In the genomic region with DNA sequence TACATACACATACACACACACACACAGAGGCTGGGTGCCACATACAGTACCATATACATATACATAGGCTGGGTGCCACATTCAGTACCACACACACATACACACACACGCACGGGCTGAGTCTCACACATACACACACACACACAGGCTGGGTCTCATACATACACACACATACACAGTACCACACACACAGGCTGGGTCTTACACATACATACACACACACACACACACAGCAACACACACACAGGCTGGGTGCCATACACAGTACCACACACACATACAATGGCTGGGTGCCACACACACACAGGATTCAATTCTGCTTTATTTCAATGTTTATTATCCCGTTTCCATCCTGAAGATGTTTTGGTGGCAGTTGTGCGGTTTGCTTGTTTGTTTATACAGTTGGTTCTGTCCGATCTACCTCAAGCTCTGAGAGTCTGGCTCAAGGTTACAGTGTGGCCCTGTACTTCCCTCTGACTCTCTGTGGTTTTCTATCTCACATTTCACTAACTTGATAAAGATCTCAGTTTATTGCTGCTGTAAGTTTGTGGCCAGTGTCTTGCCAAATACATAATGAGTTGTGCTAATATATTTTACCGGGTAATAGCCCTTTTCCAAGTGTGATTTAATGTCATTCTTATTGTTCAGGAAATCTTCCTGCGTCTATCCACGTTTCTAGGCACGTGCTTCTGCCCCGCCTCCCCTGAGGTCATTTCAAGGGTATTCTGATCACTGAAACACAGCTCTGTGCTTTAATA, we compare ENCODE assay signal across 11 mouse cellular contexts.
DNase-seq lines count a peak whose midpoint lies in the region; ATAC-seq and TF ChIP-seq lines count a peak whose summit lies in the region.
"Had no signal": no experiment of that assay in that cellular context is flagged by ENCODE, and none has a peak within 500 bp of the region (broad histone marks: within the 10 kb centered on the region; RNA-seq: fewer than 3 reads in every experiment).

No protein-coding gene starts in this region.

- no peaks in the 10 kb centered on the region for H3K9me3 ChIP-seq in forebrain, embryonic 11.5 days (ENCODE audit: control insufficient read depth, low read length)
- H3K9me3 ChIP-seq in forebrain, embryonic 16.5 days (ENCODE audit: control insufficient read depth, low read length) = no peaks in the 10 kb centered on the region
- no peaks in the 10 kb centered on the region for H3K9me3 ChIP-seq in embryonic facial prominence, embryonic 12.5 days
- no peaks in the 10 kb centered on the region for H3K9me3 ChIP-seq in kidney, postnatal 0 days (replicated peaks; ENCODE audit: low read length)

- no peaks in the 10 kb centered on the region for H3K36me3 ChIP-seq in forebrain, embryonic 11.5 days (ENCODE audit: control insufficient read depth, insufficient read depth, low read length)
- no peaks in the 10 kb centered on the region for H3K36me3 ChIP-seq in forebrain, embryonic 16.5 days (ENCODE audit: control insufficient read depth, insufficient read depth)
- H3K36me3 ChIP-seq in embryonic facial prominence, embryonic 12.5 days = no peaks in the 10 kb centered on the region
- no peaks in the 10 kb centered on the region for H3K36me3 ChIP-seq in kidney, postnatal 0 days (ENCODE audit: insufficient read depth, low read length)

- H3K27ac ChIP-seq in forebrain, embryonic 11.5 days (ENCODE audit: low read depth, low read length) = no peak overlapping the region; the same call in 1 of the 2 replicates
- no peak overlapping the region for H3K27ac ChIP-seq in forebrain, embryonic 16.5 days (ENCODE audit: low read length)
- no peak overlapping the region for H3K27ac ChIP-seq in embryonic facial prominence, embryonic 12.5 days
- H3K27ac ChIP-seq in kidney, postnatal 0 days = 0 out of 2 replicates have a peak overlapping the region, but pooled peaks have one; percentile 6
- H3K27ac ChIP-seq in left cerebral cortex, adult 2 months = no peak overlapping the region
- H3K27ac ChIP-seq: gastrocnemius, adult 2 months had no signal

- no peak for TF ChIP-seq CTCF in kidney, postnatal 0 days (IDR thresholded peaks at IDR 0.05; ENCODE audit: low read depth)
- no peak for TF ChIP-seq CTCF in left cerebral cortex, adult 2 months (IDR thresholded peaks at IDR 0.05)

- DNase-seq in forebrain, embryonic 11.5 days (ENCODE audit: low spot score) = no peak
- DNase-seq in 416B (ENCODE audit: low read depth) = peak; percentile 98
- DNase-seq in kidney, postnatal 0 days (ENCODE audit: low spot score) = peak; percentile 80
- DNase-seq in left cerebral cortex, adult 2 months (ENCODE audit: extremely low spot score in 1 of 2, low spot score in 2 of 2) = no peak
- no peak for DNase-seq in cerebellum, postnatal 4 days (ENCODE audit: low spot score in 2 of 2)
- DNase-seq: cerebellum, adult 9-11 months had no signal

- H3K4me3 ChIP-seq in forebrain, embryonic 11.5 days (ENCODE audit: low read depth, low read length) = no peak overlapping the region
- no peak overlapping the region for H3K4me3 ChIP-seq in forebrain, embryonic 16.5 days (replicated peaks; ENCODE audit: low read length)
- H3K4me3 ChIP-seq in embryonic facial prominence, embryonic 12.5 days = no peak overlapping the region
- no peak overlapping the region for H3K4me3 ChIP-seq in kidney, postnatal 0 days (replicated peaks; ENCODE audit: low read depth, low read length)
- H3K4me3 ChIP-seq in left cerebral cortex, adult 2 months = no peak overlapping the region
- H3K4me3 ChIP-seq: gastrocnemius, adult 2 months had no signal

- H3K4me2 ChIP-seq in forebrain, embryonic 11.5 days (ENCODE audit: low read depth, low read length, severe bottlenecking) = no peak overlapping the region
- no peak overlapping the region for H3K4me2 ChIP-seq in forebrain, embryonic 16.5 days (ENCODE audit: low read length)
- H3K4me2 ChIP-seq in embryonic facial prominence, embryonic 12.5 days (replicated peaks) = no peak overlapping the region
- H3K4me2 ChIP-seq in kidney, postnatal 0 days (ENCODE audit: low read length) = no peak overlapping the region
- H3K4me2 ChIP-seq: lung, embryonic 14.5 days had no signal

- peak; percentile 33; the same call in 1 of the 2 replicates for ATAC-seq in forebrain, embryonic 11.5 days (replicated peaks; ENCODE audit: low FRiP score)
- ATAC-seq in forebrain, embryonic 16.5 days = no peak
- peak; percentile 76; the same call in 1 of the 2 replicates for ATAC-seq in embryonic facial prominence, embryonic 12.5 days (ENCODE audit: insufficient number of reproducible peaks, insufficient read depth, low FRiP score, low TSS enrichment)
- ATAC-seq in kidney, postnatal 0 days (replicated peaks; ENCODE audit: low FRiP score, low read depth) = 0 out of 2 replicates have a peak, but pooled peaks have one; percentile 55
- no peak for ATAC-seq in erythroid progenitor cell, adult 5-6 weeks (replicated peaks; ENCODE audit: low FRiP score, poor library complexity, severe bottlenecking)

- WGBS in forebrain, embryonic 11.5 days = 70% methylated on average over 10 of the region's 10 CpGs
- 52% methylated on average over 10 of the region's 10 CpGs for WGBS in forebrain, embryonic 16.5 days
- 42% methylated on average over 10 of the region's 10 CpGs for WGBS in embryonic facial prominence, embryonic 12.5 days
- WGBS in kidney, postnatal 0 days = 31% methylated on average over 10 of the region's 10 CpGs

- intact Hi-C loops in left cerebral cortex, adult 2 months (cut with DNase I) = no loop called here

- no peaks in the 10 kb centered on the region for H3K4me1 ChIP-seq in forebrain, embryonic 11.5 days (replicated peaks; ENCODE audit: control insufficient read depth, insufficient read depth, low read length)
- peaks cover 5% of the 10 kb centered on the region for H3K4me1 ChIP-seq in forebrain, embryonic 16.5 days (replicated peaks; ENCODE audit: control insufficient read depth, insufficient read depth, low read length)
- H3K4me1 ChIP-seq in embryonic facial prominence, embryonic 12.5 days = peaks cover 49% of the 10 kb centered on the region
- H3K4me1 ChIP-seq in kidney, postnatal 0 days (replicated peaks; ENCODE audit: insufficient read depth, low read length) = peaks cover 6% of the 10 kb centered on the region; the same call in 1 of the 2 replicates

- H3K27me3 ChIP-seq in forebrain, embryonic 11.5 days (ENCODE audit: control insufficient read depth, insufficient read depth, low read length) = no peaks in the 10 kb centered on the region
- no peaks in the 10 kb centered on the region for H3K27me3 ChIP-seq in forebrain, embryonic 16.5 days (replicated peaks; ENCODE audit: control insufficient read depth, insufficient read depth, low read length)
- 0 out of 2 replicates have a peak, but pooled peaks cover 2% of the 10 kb centered on the region for H3K27me3 ChIP-seq in embryonic facial prominence, embryonic 12.5 days
- H3K27me3 ChIP-seq in kidney, postnatal 0 days (ENCODE audit: insufficient read depth, low read length) = no peaks in the 10 kb centered on the region

- no peak overlapping the region for H3K9ac ChIP-seq in forebrain, embryonic 11.5 days (ENCODE audit: low read length)
- no peak overlapping the region for H3K9ac ChIP-seq in forebrain, embryonic 16.5 days (replicated peaks; ENCODE audit: low read depth, low read length)
- no peak overlapping the region for H3K9ac ChIP-seq in embryonic facial prominence, embryonic 12.5 days
- no peak overlapping the region for H3K9ac ChIP-seq in kidney, postnatal 0 days (ENCODE audit: low read depth, low read length)
- H3K9ac ChIP-seq: lung, embryonic 14.5 days had no signal

Comparison
In these comparisons a context has a peak if more than half of its experiments do, and no peak if none do; other contexts are left out.
1. ATAC-seq: peak in forebrain, embryonic 11.5 days (single experiment), embryonic facial prominence, embryonic 12.5 days (single experiment) and kidney, postnatal 0 days (single experiment); none in forebrain, embryonic 16.5 days (single experiment) and erythroid progenitor cell, adult 5-6 weeks (single experiment).
2. DNase-seq: peak in 416B (single experiment) and kidney, postnatal 0 days (single experiment); none in forebrain, embryonic 11.5 days (single experiment), left cerebral cortex, adult 2 months (0 of 2) and cerebellum, postnatal 4 days (0 of 2).